Mouse (Mus musculus): ENCODE measurements around the gene Chad.

GRCm38 (mm10) chr11:94543344-94543743 is 21.5 kb upstream of the Chad start:
- no peak for TF ChIP-seq CTCF (IDR thresholded peaks at IDR 0.05)
- no peak for TF ChIP-seq EP300 (IDR thresholded peaks at IDR 0.05)
